Comparison of ENCODE assay signal across 8 mouse cellular contexts in genomic region chr10:30600542-30600966, GRCm38 (mm10). TPM values are rescaled to one million over a fixed set of nuclear protein-coding genes. Genes with fewer than 3 reads are reported as not detected.
DNase-seq lines count a peak whose midpoint lies in the region; ATAC-seq and TF ChIP-seq lines count a peak whose summit lies in the region.

Gene Trmt11, minus strand, starts transcription at chr10:30600749.

- peak; percentile 97 for DNase-seq in brain, embryonic 14.5 days (ENCODE audit: low read depth)
- DNase-seq in kidney, postnatal 10 days: peak; percentile 94
- peak; percentile 50 to 66 for DNase-seq in natural killer cell, adult 2 months (ENCODE audit: low spot score in 2 of 2)

- no peaks in the 10 kb centered on the region for H3K9me3 ChIP-seq in erythroblast, embryonic 14.5 days (ENCODE audit: control insufficient read depth, low read length)
- no peaks in the 10 kb centered on the region for H3K9me3 ChIP-seq in heart, embryonic 12.5 days (replicated peaks)
- no peaks in the 10 kb centered on the region for H3K9me3 ChIP-seq in liver, embryonic 12.5 days (replicated peaks)
- no peaks in the 10 kb centered on the region for H3K9me3 ChIP-seq in stomach, embryonic 15.5 days

- no peaks in the 10 kb centered on the region for H3K27me3 ChIP-seq in C2C12 (ENCODE audit: control insufficient read depth, insufficient read depth, insufficient read length)
- no peaks in the 10 kb centered on the region for H3K27me3 ChIP-seq in erythroblast, embryonic 14.5 days (ENCODE audit: control insufficient read depth)
- H3K27me3 ChIP-seq in heart, embryonic 12.5 days (replicated peaks): no peaks in the 10 kb centered on the region
- H3K27me3 ChIP-seq in liver, embryonic 12.5 days (replicated peaks): no peaks in the 10 kb centered on the region
- H3K27me3 ChIP-seq in stomach, embryonic 15.5 days (replicated peaks): no peaks in the 10 kb centered on the region

- peak; percentile 78; the same call in 1 of the 2 replicates for TF ChIP-seq POLR2A in brain, embryonic 14.5 days (IDR thresholded peaks at IDR 0.05; ENCODE audit: borderline replicate concordance, extremely low read depth, insufficient read depth, insufficient read length, poor library complexity, severe bottlenecking)

- H3K4me3 ChIP-seq in C2C12 (ENCODE audit: insufficient read depth, poor library complexity, severe bottlenecking): peak within 1 kb of the TSS; percentile 81
- peak within 1 kb of the TSS; percentile 76 for H3K4me3 ChIP-seq in erythroblast, embryonic 14.5 days (replicated peaks)
- peak within 1 kb of the TSS; percentile 85 for H3K4me3 ChIP-seq in heart, embryonic 12.5 days
- peak within 1 kb of the TSS; percentile 84 for H3K4me3 ChIP-seq in liver, embryonic 12.5 days
- peak within 1 kb of the TSS; percentile 80 for H3K4me3 ChIP-seq in stomach, embryonic 15.5 days (replicated peaks)

- peaks cover 34% of the 10 kb centered on the region for H3K4me1 ChIP-seq in erythroblast, embryonic 14.5 days (ENCODE audit: control insufficient read depth)
- peaks cover 10% of the 10 kb centered on the region for H3K4me1 ChIP-seq in heart, embryonic 12.5 days (replicated peaks)
- peaks cover 27% of the 10 kb centered on the region for H3K4me1 ChIP-seq in liver, embryonic 12.5 days
- peaks cover 7% of the 10 kb centered on the region; the same call in 1 of the 2 replicates for H3K4me1 ChIP-seq in stomach, embryonic 15.5 days

- H3K9ac ChIP-seq in heart, embryonic 12.5 days: peak within 1 kb of the TSS; percentile 87
- peak within 1 kb of the TSS; percentile 87 for H3K9ac ChIP-seq in liver, embryonic 12.5 days
- H3K9ac ChIP-seq in stomach, embryonic 15.5 days: peak within 1 kb of the TSS; percentile 55

- ATAC-seq in heart, embryonic 12.5 days (ENCODE audit: insufficient number of reproducible peaks, low FRiP score): peak; percentile 94
- peak; percentile 94 for ATAC-seq in liver, embryonic 12.5 days
- peak; percentile 95 for ATAC-seq in stomach, embryonic 15.5 days (ENCODE audit: insufficient read depth, low FRiP score, low read depth)

- H3K79me3 ChIP-seq in C2C12 (ENCODE audit: low read depth): peaks cover 27% of the 10 kb centered on the region

- H3K36me3 ChIP-seq in C2C12 (ENCODE audit: control insufficient read depth, insufficient read depth): peaks cover 24% of the 10 kb centered on the region
- H3K36me3 ChIP-seq in erythroblast, embryonic 14.5 days (ENCODE audit: control insufficient read depth): peaks cover 33% of the 10 kb centered on the region
- H3K36me3 ChIP-seq in heart, embryonic 12.5 days: peaks cover 13% of the 10 kb centered on the region
- H3K36me3 ChIP-seq in liver, embryonic 12.5 days: peaks cover 21% of the 10 kb centered on the region
- H3K36me3 ChIP-seq in stomach, embryonic 15.5 days: no peaks in the 10 kb centered on the region; the same call in 1 of the 2 replicates

- H3K27ac ChIP-seq in heart, embryonic 12.5 days (ENCODE audit: poor library complexity, severe bottlenecking): peak within 1 kb of the TSS; percentile 83
- H3K27ac ChIP-seq in liver, embryonic 12.5 days: peak within 1 kb of the TSS; percentile 87
- H3K27ac ChIP-seq in stomach, embryonic 15.5 days: peak within 1 kb of the TSS; percentile 76

- peak within 1 kb of the TSS; percentile 85 for H3K4me2 ChIP-seq in heart, embryonic 12.5 days
- H3K4me2 ChIP-seq in liver, embryonic 12.5 days: peak within 1 kb of the TSS; percentile 73
- H3K4me2 ChIP-seq in stomach, embryonic 15.5 days: peak within 1 kb of the TSS; percentile 62

- no peak for TF ChIP-seq CTCF in C2C12 (IDR thresholded peaks at IDR 0.05; ENCODE audit: control insufficient read depth, insufficient read depth, insufficient read length)
- no peak for TF ChIP-seq CTCF in brain, embryonic 14.5 days (IDR thresholded peaks at IDR 0.05; ENCODE audit: borderline replicate concordance, extremely low read depth, insufficient read depth, insufficient read length)

- WGBS in heart, embryonic 12.5 days: 1% methylated on average over 27 of the region's 28 CpGs
- under 1% methylated on average over 26 of the region's 28 CpGs for WGBS in liver, embryonic 12.5 days (ENCODE audit: insufficient replicate concordance)
- WGBS in stomach, embryonic 15.5 days: under 1% methylated on average over 25 of the region's 28 CpGs

- peak within 1 kb of the TSS; percentile 76 for H3ac ChIP-seq in C2C12 (ENCODE audit: control insufficient read depth, insufficient read length, low read depth)

- peaks cover 38% of the 10 kb centered on the region for H3K79me2 ChIP-seq in C2C12 (ENCODE audit: control insufficient read depth, insufficient read depth)

TF ChIP-seq in C2C12, 6 proteins besides CTCF, POLR2A, EP300 and RAD21:
- TF ChIP-seq FOSL1 (IDR thresholded peaks at IDR 0.05; ENCODE audit: insufficient read depth, low read length, poor library complexity, severe bottlenecking) (no peak), MYOG (IDR thresholded peaks at IDR 0.05; ENCODE audit: control insufficient read depth, extremely low read depth, insufficient read length) (no peak), MYOD1 (IDR thresholded peaks at IDR 0.05; ENCODE audit: control insufficient read depth, insufficient read length, low read depth) (no peak), MAX (IDR thresholded peaks at IDR 0.05) (no peak), CEBPB (IDR thresholded peaks at IDR 0.05; ENCODE audit: low read depth) (no peak), USF1 (IDR thresholded peaks at IDR 0.05; ENCODE audit: low read depth) (no peak)

RNA-seq across cellular contexts. Expression of gene Trmt11, which starts in this region (rescaled TPM):
- 2.6 TPM for polyA plus RNA-seq in C2C12 (2012; fragmentation: generic; extraction: Trizol)
- 6.2 and 6.6 TPM in 2 replicates for polyA plus RNA-seq in brain, embryonic 14.5 days (2012; rRNA removed)
- 0.15 and 0.31 TPM in 2 replicates for polyA plus RNA-seq in erythroblast, embryonic 14.5 days (2012)
- 18.6 and 20.3 TPM in 2 replicates for polyA plus RNA-seq in heart, embryonic 12.5 days (2016; fragmentation: Nextera tagmentation; extraction: Ambion mirVana)
- 25.3 and 27.9 TPM in 2 replicates for polyA plus RNA-seq in liver, embryonic 12.5 days (2016; fragmentation: Nextera tagmentation; extraction: Ambion mirVana)
- polyA plus RNA-seq in stomach, embryonic 15.5 days (2015; fragmentation: Nextera tagmentation; extraction: Ambion mirVana): 24.7 and 28.7 TPM in 2 replicates

Comparison
In these comparisons a context has a peak if more than half of its experiments do, and no peak if none do; other contexts are left out.
1. Peak in every context shown above with its lines: DNase-seq, ATAC-seq, H3K4me3 ChIP-seq and H3K27ac ChIP-seq.